Mouse (Mus musculus): ENCODE measurements around the gene Efna4. TPM values are rescaled to one million over a fixed set of nuclear protein-coding genes. Genes with fewer than 3 reads are reported as not detected.

The Efna4 gene
- polyA plus RNA-seq, 1 experiment from 2014 or later = 15.8 TPM

DNA sequence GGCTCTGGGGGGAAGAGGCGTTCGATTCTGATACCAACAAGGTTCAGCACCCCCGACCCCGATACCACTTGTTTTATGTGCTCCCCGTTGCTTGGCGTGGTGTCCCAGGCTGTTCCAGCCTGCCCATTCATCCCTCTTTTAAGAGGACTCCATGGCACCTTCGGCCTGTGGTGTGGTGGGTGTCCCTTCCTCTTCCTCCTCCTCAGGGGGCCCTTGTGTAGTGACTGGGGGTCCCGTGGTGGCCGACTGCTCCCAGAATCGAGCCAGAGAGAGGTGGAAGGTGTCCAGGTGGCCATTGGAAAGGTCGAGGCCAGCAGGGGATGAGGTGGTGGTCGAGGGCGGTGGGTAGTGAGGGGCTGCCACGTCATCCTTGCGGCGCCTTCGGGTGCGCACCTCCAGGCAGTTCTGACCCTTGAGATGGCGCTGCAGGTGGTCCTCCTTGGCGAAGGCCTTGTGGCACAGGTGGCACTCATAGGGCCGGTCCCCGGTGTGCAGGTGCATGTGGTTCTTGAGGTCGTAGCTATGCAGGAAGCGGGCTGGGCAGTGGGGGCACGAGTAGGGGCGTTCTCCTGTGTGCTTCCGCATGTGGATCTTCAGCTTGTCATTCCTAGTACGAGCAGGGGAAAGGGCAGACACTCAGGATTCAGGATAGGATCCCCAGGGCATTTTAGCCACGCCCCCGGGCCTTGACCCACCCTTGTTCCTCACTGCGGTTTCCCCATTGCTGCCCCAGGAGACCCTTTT lies 41.7 kb upstream of the Efna4 start:
- no peaks in the 10 kb centered on the region for H3K9me3 ChIP-seq
- WGBS = 87% methylated on average over 31 of the region's 31 CpGs
- H3K4me3 ChIP-seq = no peak overlapping the region
- peaks cover 13% of the 10 kb centered on the region; the same call in 1 of the 2 replicates for H3K4me1 ChIP-seq
- no peak overlapping the region for H3K4me2 ChIP-seq (replicated peaks)
- H3K27ac ChIP-seq = no peak overlapping the region
- no peaks in the 10 kb centered on the region for H3K36me3 ChIP-seq
- no peak for ATAC-seq (ENCODE audit: low FRiP score, low read depth)
- no peak overlapping the region for H3K9ac ChIP-seq
- no peaks in the 10 kb centered on the region for H3K27me3 ChIP-seq (replicated peaks)

- no peaks in the 10 kb centered on the region for H3K27me3 ChIP-seq (replicated peaks)
- peak overlapping the region; percentile 64 for H3K9ac ChIP-seq
- peaks cover 13% of the 10 kb centered on the region; the same call in 1 of the 2 replicates for H3K4me1 ChIP-seq
- H3K9me3 ChIP-seq = no peaks in the 10 kb centered on the region
- no peak overlapping the region for H3K27ac ChIP-seq
- peak overlapping the region; percentile 75 for H3K4me2 ChIP-seq (replicated peaks)
- WGBS = 2% methylated on average over 29 of the region's 29 CpGs
- peak overlapping the region; percentile 51 for H3K4me3 ChIP-seq
- H3K36me3 ChIP-seq = no peaks in the 10 kb centered on the region
- peak; percentile 92 for ATAC-seq (ENCODE audit: low FRiP score, low read depth)
Measured at GRCm38 (mm10) chr3:89378394-89379067, 40.7 kb upstream of the Efna4 start.

DNA sequence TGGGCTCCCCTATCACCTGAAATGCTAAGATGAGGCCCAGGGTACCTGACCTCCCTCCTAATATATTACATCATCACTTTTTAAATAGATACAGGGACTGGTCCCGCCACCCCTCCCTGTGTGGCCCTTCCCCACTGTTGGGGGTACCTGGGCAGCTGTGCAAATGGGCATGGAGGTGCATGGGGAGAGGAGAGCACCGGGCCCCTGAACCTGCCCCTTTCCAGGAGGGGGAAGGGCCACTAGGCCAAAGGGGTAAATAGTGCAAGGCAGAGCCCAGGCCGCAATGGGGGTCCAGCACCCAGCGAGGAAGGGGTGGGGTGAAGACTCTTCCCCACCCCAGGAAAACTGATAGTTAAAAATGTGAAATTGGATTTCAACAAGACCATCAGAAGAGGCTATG lies 40.0 kb upstream of the Efna4 start:
- H3K27ac ChIP-seq = no peak overlapping the region
- no peak for ATAC-seq (ENCODE audit: low FRiP score, low read depth)
- peak overlapping the region; percentile 75 for H3K4me2 ChIP-seq (replicated peaks)
- WGBS = 74% methylated on average over 4 of the region's 4 CpGs
- H3K9ac ChIP-seq = no peak overlapping the region; the same call in 1 of the 2 replicates
- no peaks in the 10 kb centered on the region for H3K36me3 ChIP-seq
- H3K9me3 ChIP-seq = no peaks in the 10 kb centered on the region
- H3K4me1 ChIP-seq = peaks cover 13% of the 10 kb centered on the region; the same call in 1 of the 2 replicates
- H3K27me3 ChIP-seq (replicated peaks) = no peaks in the 10 kb centered on the region
- no peak overlapping the region for H3K4me3 ChIP-seq

GRCm38 (mm10) chr3:89373581-89374231 lies 35.9 kb upstream of the Efna4 start:
- Histone ChIP-seq H3K9me3 (no peaks in the 10 kb centered on the region), H3K4me2 (replicated peaks) (no peak overlapping the region), H3K9ac (no peak overlapping the region), H3K36me3 (no peaks in the 10 kb centered on the region), H3K4me1 (peaks cover 10% of the 10 kb centered on the region; the same call in 1 of the 2 replicates), H3K27me3 (replicated peaks) (no peaks in the 10 kb centered on the region), H3K27ac (no peak overlapping the region), H3K4me3 (no peak overlapping the region)
- WGBS = 43% methylated on average over 5 of the region's 5 CpGs
- ATAC-seq (ENCODE audit: low FRiP score, low read depth) = no peak

- H3K9ac ChIP-seq = no peak overlapping the region
- 79% methylated on average over 11 of the region's 11 CpGs for WGBS
- no peaks in the 10 kb centered on the region for H3K9me3 ChIP-seq
- H3K4me2 ChIP-seq (replicated peaks) = no peak overlapping the region
- H3K27ac ChIP-seq = no peak overlapping the region
- no peaks in the 10 kb centered on the region for H3K4me1 ChIP-seq
- H3K36me3 ChIP-seq = no peaks in the 10 kb centered on the region
- H3K27me3 ChIP-seq (replicated peaks) = no peaks in the 10 kb centered on the region
- no peak overlapping the region for H3K4me3 ChIP-seq
- no peak for ATAC-seq (ENCODE audit: low FRiP score, low read depth)
Measured at GRCm38 (mm10) chr3:89367338-89367737, 29.5 kb upstream of the Efna4 start.

- Histone ChIP-seq H3K4me1 (no peaks in the 10 kb centered on the region), H3K4me3 (no peak overlapping the region), H3K9ac (no peak overlapping the region), H3K36me3 (no peaks in the 10 kb centered on the region), H3K9me3 (no peaks in the 10 kb centered on the region), H3K27me3 (replicated peaks) (no peaks in the 10 kb centered on the region), H3K27ac (no peak overlapping the region), H3K4me2 (replicated peaks) (no peak overlapping the region)
- ATAC-seq (ENCODE audit: low FRiP score, low read depth) = no peak
- WGBS = 71% methylated on average over 20 of the region's 20 CpGs
Measured at GRCm38 (mm10) chr3:89365486-89366414, 27.9 kb upstream of the Efna4 start.

DNA sequence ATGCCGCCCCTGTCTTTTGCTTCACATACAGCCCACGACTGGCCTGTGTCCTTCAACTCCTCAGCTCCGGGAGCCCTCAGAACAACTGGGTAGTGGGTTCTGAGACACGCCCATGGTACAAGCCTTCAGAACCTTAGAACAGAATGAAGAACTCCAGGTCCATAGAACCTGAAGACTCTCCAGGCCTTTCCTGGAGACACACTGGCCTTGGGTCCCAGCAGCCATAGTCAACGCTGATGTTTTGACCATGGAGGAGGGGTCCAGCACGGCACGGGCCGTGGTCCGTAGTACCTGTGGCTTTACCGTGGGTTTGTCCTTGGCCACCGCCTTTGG lies 27.3 kb upstream of the Efna4 start, which contains the start of gene Dcst1:
Gene Dcst1 (minus strand): TSS at position 101 of the 333 bp plus-strand sequence.
- H3K27me3 ChIP-seq (replicated peaks) = no peaks in the 10 kb centered on the region
- H3K27ac ChIP-seq = no peak within 1 kb of the TSS
- H3K4me3 ChIP-seq = no peak within 1 kb of the TSS
- H3K4me2 ChIP-seq (replicated peaks) = no peak within 1 kb of the TSS
- no peak for ATAC-seq (ENCODE audit: low FRiP score, low read depth)
- WGBS = 82% methylated on average over 11 of the region's 11 CpGs
- H3K36me3 ChIP-seq = no peaks in the 10 kb centered on the region
- no peaks in the 10 kb centered on the region for H3K4me1 ChIP-seq
- no peaks in the 10 kb centered on the region for H3K9me3 ChIP-seq
- no peak within 1 kb of the TSS for H3K9ac ChIP-seq

DNA sequence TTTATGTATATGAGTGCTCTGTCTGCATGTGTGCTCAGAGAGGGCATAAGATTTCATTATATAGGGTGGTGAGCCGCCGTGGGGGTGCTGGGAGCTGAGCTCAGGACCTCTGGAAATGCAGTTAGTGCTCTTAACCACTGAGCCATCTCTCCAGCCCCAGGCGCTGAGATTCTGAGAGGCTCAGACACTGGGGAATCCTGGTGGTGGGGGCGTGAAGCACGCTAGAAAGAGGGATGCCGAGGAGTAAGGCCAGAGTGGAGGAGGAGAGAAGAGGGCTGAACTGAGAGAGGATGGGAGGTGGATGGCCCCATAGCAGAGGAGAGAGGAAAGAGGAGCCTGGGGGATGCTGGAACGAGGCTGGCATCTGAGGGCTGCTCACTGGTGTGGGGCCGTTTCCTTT lies 26.8 kb upstream of the Efna4 start:
- ATAC-seq (ENCODE audit: low FRiP score, low read depth) = no peak
- no peak overlapping the region for H3K9ac ChIP-seq
- H3K4me2 ChIP-seq (replicated peaks) = no peak overlapping the region
- 66% methylated on average over 8 of the region's 8 CpGs for WGBS
- no peaks in the 10 kb centered on the region for H3K27me3 ChIP-seq (replicated peaks)
- no peaks in the 10 kb centered on the region for H3K9me3 ChIP-seq
- H3K4me1 ChIP-seq = no peaks in the 10 kb centered on the region
- no peak overlapping the region for H3K27ac ChIP-seq
- H3K4me3 ChIP-seq = no peak overlapping the region
- no peaks in the 10 kb centered on the region for H3K36me3 ChIP-seq

DNA sequence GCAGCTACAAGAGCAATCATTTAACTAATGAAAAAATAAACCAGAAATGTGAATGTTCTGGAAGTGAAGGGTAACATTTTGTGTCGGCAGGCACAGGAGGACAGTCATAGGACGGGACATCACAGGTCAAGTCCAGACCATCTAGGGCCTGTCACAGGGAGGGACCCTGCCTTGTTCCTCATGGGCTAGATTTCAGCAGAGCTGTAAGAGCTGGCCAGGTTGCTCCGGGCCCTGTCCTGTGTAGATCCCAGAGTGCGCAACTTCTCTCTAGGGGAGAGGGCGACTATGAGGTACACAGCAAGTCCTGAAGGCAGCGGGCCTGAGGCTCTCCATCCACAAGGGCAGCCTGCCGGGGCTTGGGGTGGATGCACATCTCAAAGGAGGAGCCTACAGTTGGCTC lies 23.8 kb upstream of the Efna4 start, which contains the start of gene Dcst2:
Gene Dcst2 (plus strand): TSS at position 301 of the 400 bp plus-strand sequence.
- 84% methylated on average over 7 of the region's 7 CpGs for WGBS
- no peak within 1 kb of the TSS for H3K27ac ChIP-seq
- H3K4me3 ChIP-seq = no peak within 1 kb of the TSS
- H3K27me3 ChIP-seq (replicated peaks) = no peaks in the 10 kb centered on the region
- no peaks in the 10 kb centered on the region for H3K4me1 ChIP-seq
- H3K9ac ChIP-seq = no peak within 1 kb of the TSS
- no peak for ATAC-seq (ENCODE audit: low FRiP score, low read depth)
- no peak within 1 kb of the TSS for H3K4me2 ChIP-seq (replicated peaks)
- no peaks in the 10 kb centered on the region for H3K36me3 ChIP-seq
- no peaks in the 10 kb centered on the region for H3K9me3 ChIP-seq

GRCm38 (mm10) chr3:89360237-89360636 lies 22.4 kb upstream of the Efna4 start:
- Histone ChIP-seq H3K9ac (no peak overlapping the region), H3K27ac (no peak overlapping the region), H3K4me2 (replicated peaks) (no peak overlapping the region), H3K27me3 (replicated peaks) (no peaks in the 10 kb centered on the region), H3K4me1 (no peaks in the 10 kb centered on the region), H3K36me3 (no peaks in the 10 kb centered on the region), H3K9me3 (no peaks in the 10 kb centered on the region), H3K4me3 (no peak overlapping the region)
- ATAC-seq (ENCODE audit: low FRiP score, low read depth) = no peak
- 79% methylated on average over 3 of the region's 3 CpGs for WGBS

GRCm38 (mm10) chr3:89359630-89360029 lies 21.8 kb upstream of the Efna4 start:
- Histone ChIP-seq H3K9ac (no peak overlapping the region), H3K4me3 (no peak overlapping the region), H3K27ac (no peak overlapping the region), H3K4me1 (0 out of 2 replicates have a peak, but pooled peaks cover 4% of the 10 kb centered on the region), H3K36me3 (no peaks in the 10 kb centered on the region), H3K9me3 (no peaks in the 10 kb centered on the region), H3K4me2 (replicated peaks) (no peak overlapping the region), H3K27me3 (replicated peaks) (no peaks in the 10 kb centered on the region)
- WGBS = 68% methylated on average over 6 of the region's 6 CpGs
- no peak for ATAC-seq (ENCODE audit: low FRiP score, low read depth)
